Mouse (Mus musculus) embryonic facial prominence, embryonic 12.5 days (tissue): ENCODE data around the gene Vmn2r6. TPM values are rescaled to one million over a fixed set of nuclear protein-coding genes. Genes with fewer than 3 reads are reported as not detected.
"Not testable (repeated sequence)": the region's sequence is repeated elsewhere in the genome, so short reads cannot be mapped to it uniquely, and the experiment has no call there.

ENCODE experiments used
- ATAC-seq: fragments of 200-750 bp; cut with Nextera tagmentation; 2 replicates; pipeline ENCODE4 v1.8.0; 2017; ENCODE audit not compliant: insufficient number of reproducible peaks, insufficient read depth, low FRiP score, low TSS enrichment
- H3K27ac ChIP-seq: fragments of 300-500 bp; sonication (generic); 2 replicates; pipeline ENCODE4 v1.5.1; 2016; ENCODE audit warnings: mild to moderate bottlenecking
- H3K27me3 ChIP-seq: fragments of 300-500 bp; sonication (generic); 2 replicates; pipeline ENCODE4 v1.6.1; 2016; ENCODE audit warnings: mild to moderate bottlenecking, moderate library complexity
- H3K36me3 ChIP-seq: fragments of 300-500 bp; sonication (generic); 2 replicates; pipeline ENCODE4 v1.6.1; 2016; ENCODE audit warnings: mild to moderate bottlenecking
- H3K4me1 ChIP-seq: fragments of 300-500 bp; sonication (generic); 2 replicates; pipeline ENCODE4 v1.6.1; 2016
- H3K4me2 ChIP-seq: fragments of 300-500 bp; sonication (generic); replicated peaks from 2 replicates; pipeline ENCODE4 v1.6.1; 2016; ENCODE audit warnings: mild to moderate bottlenecking, moderate library complexity
- H3K4me3 ChIP-seq: fragments of 300-500 bp; sonication (generic); 2 replicates; pipeline ENCODE4 v1.5.1; 2016; ENCODE audit warnings: mild to moderate bottlenecking
- H3K9ac ChIP-seq: fragments of 300-500 bp; sonication (generic); 2 replicates; pipeline ENCODE4 v1.6.1; 2016; ENCODE audit warnings: mild to moderate bottlenecking, moderate library complexity
- H3K9me3 ChIP-seq: fragments of 300-500 bp; sonication (generic); 2 replicates; pipeline ENCODE4 v1.6.1; 2016; ENCODE audit warnings: mild to moderate bottlenecking, moderate library complexity
- WGBS: fragments of 180-500 bp; shearing (Covaris S2); methylation state at CpG from one replicate; pipeline ENCODE4 v1.1.7; 2016; 5-methylcytosine and 5-hydroxymethylcytosine counted together
- polyA plus RNA-seq: library from polyadenylated mRNA; unstranded; fragments of >200 nt; fragmentation: Nextera tagmentation; extraction: Ambion mirVana; gene quantifications from 2 replicates; pipeline ENCODE4 v1.2.1, GENCODE M21; 2016

Vmn2r6 gene
- polyA plus RNA-seq, result not detected in 2 replicates

DNA sequence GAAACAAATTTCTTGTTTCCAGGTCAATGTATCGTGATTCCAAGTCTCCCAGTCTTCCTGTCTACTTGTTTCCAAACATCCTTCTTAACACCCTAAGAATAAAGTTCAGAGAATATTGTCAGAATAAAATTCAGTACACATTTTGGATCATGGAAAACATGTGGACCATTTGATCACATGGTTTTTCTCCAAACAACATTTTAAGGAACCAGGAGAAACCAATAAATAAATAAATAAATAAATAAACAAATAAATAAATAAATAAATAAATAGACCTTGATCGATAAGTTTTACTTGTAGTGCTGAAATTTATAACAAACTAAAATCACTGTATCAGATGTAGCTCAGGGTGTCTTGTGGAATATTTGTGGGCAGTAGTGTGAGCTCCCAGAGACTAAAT lies at the start of gene Vmn2r6:
Gene Vmn2r6 (minus strand): TSS at position 101 of the 400 bp plus-strand sequence.
- not testable (repeated sequence) for H3K9me3 ChIP-seq, H3K36me3 ChIP-seq, H3K27me3 ChIP-seq, ATAC-seq, H3K4me2 ChIP-seq, H3K4me3 ChIP-seq, H3K9ac ChIP-seq, H3K4me1 ChIP-seq, H3K27ac ChIP-seq
- WGBS, result 85% methylated on average over 2 of the region's 2 CpGs

- no peak overlapping the region for H3K4me2 ChIP-seq
- H3K27me3 ChIP-seq, result no peaks in the 10 kb centered on the region
- no peaks in the 10 kb centered on the region for H3K9me3 ChIP-seq
- ATAC-seq, result no peak
- no peak overlapping the region for H3K9ac ChIP-seq
- no peak overlapping the region for H3K4me3 ChIP-seq
- no peaks in the 10 kb centered on the region for H3K36me3 ChIP-seq
- WGBS, result 68% methylated on average over 9 of the region's 9 CpGs
- no peak overlapping the region for H3K27ac ChIP-seq
- H3K4me1 ChIP-seq, result no peaks in the 10 kb centered on the region
Observed at GRCm38 (mm10) chr3:64587618-64588017, 22.0 kb upstream of the Vmn2r6 start.

GRCm38 (mm10) chr3:64568793-64569192 lies 3.2 kb upstream of the Vmn2r6 start:
- H3K9ac ChIP-seq, H3K4me2 ChIP-seq, H3K9me3 ChIP-seq, H3K4me1 ChIP-seq, H3K27me3 ChIP-seq, H3K36me3 ChIP-seq, ATAC-seq, H3K4me3 ChIP-seq, H3K27ac ChIP-seq: not testable (repeated sequence)
- 42% methylated on average over 2 of the region's 2 CpGs for WGBS

- H3K27ac ChIP-seq, H3K36me3 ChIP-seq, ATAC-seq, H3K4me2 ChIP-seq, H3K9me3 ChIP-seq, H3K4me3 ChIP-seq, H3K9ac ChIP-seq, H3K27me3 ChIP-seq, H3K4me1 ChIP-seq: not testable (repeated sequence)
- WGBS, result 68% methylated on average over 1 of the region's 1 CpGs
Observed at GRCm38 (mm10) chr3:64523585-64523984, 42.0 kb downstream of the Vmn2r6 start.

- H3K4me2 ChIP-seq, H3K4me1 ChIP-seq, H3K9me3 ChIP-seq, H3K27me3 ChIP-seq, H3K4me3 ChIP-seq, H3K9ac ChIP-seq, H3K36me3 ChIP-seq, ATAC-seq, H3K27ac ChIP-seq: not testable (repeated sequence)
- WGBS, result 73% methylated on average over 1 of the region's 2 CpGs
Observed at GRCm38 (mm10) chr3:64509742-64510141, 55.9 kb downstream of the Vmn2r6 start, which contains the start of gene Vmn2r5. Gene Vmn2r5 (minus strand): TSS chr3:64509842.

Other genes with a start within 250 kb of the Vmn2r6 start
- gene Vmn2r4, start 150.5 kb downstream of the Vmn2r6 start, polyA plus RNA-seq, result 0.08 TPM in 1 of 2 replicates, not detected in the other
- 0.09 TPM in 1 of 2 replicates, not detected in the other for gene Vmn2r5, start 56.0 kb downstream of the Vmn2r6 start, polyA plus RNA-seq